Mouse (Mus musculus) hindbrain, embryonic 12.5 days (tissue): ENCODE measurements at regions not wholly inside any gene's neighbourhood (a gene's known extent, or its start where the extent isn't known, plus 50 kb on each side); places are given as distances from the start of the nearest gene placed in this dataset.

ENCODE experiments used
- ATAC-seq: fragments of 200-750 bp; cut with Nextera tagmentation; 2 replicates; pipeline ENCODE4 v1.8.0; 2017; ENCODE audit warnings: moderate TSS enrichment; ENCODE audit not compliant: low FRiP score
- H3K27ac ChIP-seq: fragments of 300-500 bp; sonication (generic); 2 replicates; pipeline ENCODE4 v1.5.1; 2016; ENCODE audit warnings: mild to moderate bottlenecking
- H3K27me3 ChIP-seq: fragments of 300-500 bp; sonication (generic); 2 replicates; pipeline ENCODE4 v1.6.1; 2016; ENCODE audit warnings: mild to moderate bottlenecking
- H3K36me3 ChIP-seq: fragments of 300-500 bp; sonication (generic); 2 replicates; pipeline ENCODE4 v1.6.1; 2016; ENCODE audit warnings: mild to moderate bottlenecking
- H3K4me1 ChIP-seq: fragments of 300-500 bp; sonication (generic); 2 replicates; pipeline ENCODE4 v1.6.1; 2016
- H3K4me2 ChIP-seq: fragments of 300-500 bp; sonication (generic); replicated peaks from 2 replicates; pipeline ENCODE4 v1.6.1; 2016; ENCODE audit warnings: mild to moderate bottlenecking
- H3K4me3 ChIP-seq: fragments of 300-500 bp; sonication (generic); 2 replicates; pipeline ENCODE4 v1.5.1; 2016; ENCODE audit warnings: mild to moderate bottlenecking
- H3K9ac ChIP-seq: fragments of 300-500 bp; sonication (generic); 2 replicates; pipeline ENCODE4 v1.6.1; 2016; ENCODE audit warnings: mild to moderate bottlenecking, moderate library complexity
- H3K9me3 ChIP-seq: fragments of 300-500 bp; sonication (generic); replicated peaks from 2 replicates; pipeline ENCODE4 v1.6.1; 2016; ENCODE audit warnings: mild to moderate bottlenecking
- WGBS: fragments of 180-500 bp; shearing (Covaris S2); methylation state at CpG from one replicate; pipeline ENCODE4 v1.1.7; 2016; 5-methylcytosine and 5-hydroxymethylcytosine counted together

DNA sequence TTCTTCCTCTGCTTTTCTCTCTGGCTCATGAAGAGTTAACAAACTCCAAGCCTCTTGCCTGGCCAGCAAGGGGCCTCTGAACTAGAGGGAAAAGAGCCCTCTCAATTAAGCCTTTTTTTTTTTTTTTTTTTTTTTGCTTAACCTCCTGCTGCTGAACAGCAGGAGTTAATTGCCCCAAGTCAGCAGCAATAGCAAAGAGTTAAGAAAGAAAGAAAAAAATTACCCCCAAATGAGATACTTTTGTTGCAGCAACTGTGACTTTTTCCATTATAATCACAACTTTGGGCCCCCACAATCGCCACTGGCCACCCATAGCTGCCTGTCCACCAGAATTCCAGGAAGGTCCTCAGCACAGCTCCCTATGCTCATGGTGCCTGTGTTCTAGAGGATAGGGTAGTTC is 60.4 kb upstream of the Zmat1 start:
- peaks cover 7% of the 10 kb centered on the region for H3K27me3 ChIP-seq
- H3K4me2 ChIP-seq: no peak overlapping the region
- H3K9ac ChIP-seq: no peak overlapping the region
- H3K36me3 ChIP-seq: no peaks in the 10 kb centered on the region
- no peaks in the 10 kb centered on the region for H3K4me1 ChIP-seq
- WGBS: 10% methylated on average over 1 of the region's 1 CpGs
- H3K9me3 ChIP-seq: no peaks in the 10 kb centered on the region
- no peak for ATAC-seq
- no peak overlapping the region for H3K27ac ChIP-seq
- H3K4me3 ChIP-seq: no peak overlapping the region

DNA sequence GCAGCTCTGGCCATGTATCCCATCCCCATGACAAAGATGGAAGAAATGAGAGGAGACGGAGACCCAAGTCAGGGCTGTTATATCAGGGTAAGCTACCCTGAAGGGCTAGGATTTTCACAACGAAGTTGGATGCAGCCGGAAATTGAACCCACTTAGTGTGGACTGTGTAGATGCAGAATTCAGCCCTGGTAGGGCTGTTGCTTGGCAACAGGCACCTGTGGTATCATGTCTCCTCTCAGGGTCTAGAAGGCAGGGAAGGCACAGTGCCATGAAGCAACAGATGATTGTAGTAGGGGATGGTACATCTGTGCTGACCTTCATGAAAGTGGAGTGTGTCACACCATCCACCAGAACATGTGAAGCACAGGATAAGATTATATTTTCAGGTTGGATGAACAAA is 51.2 kb upstream of the Zmat1 start:
- 80% methylated on average over 3 of the region's 3 CpGs for WGBS
- peaks cover 18% of the 10 kb centered on the region for H3K27me3 ChIP-seq
- ATAC-seq: no peak
- no peaks in the 10 kb centered on the region for H3K9me3 ChIP-seq
- H3K4me3 ChIP-seq: no peak overlapping the region
- H3K9ac ChIP-seq: no peak overlapping the region
- H3K4me2 ChIP-seq: no peak overlapping the region
- H3K27ac ChIP-seq: no peak overlapping the region
- no peaks in the 10 kb centered on the region for H3K36me3 ChIP-seq
- no peaks in the 10 kb centered on the region for H3K4me1 ChIP-seq

DNA sequence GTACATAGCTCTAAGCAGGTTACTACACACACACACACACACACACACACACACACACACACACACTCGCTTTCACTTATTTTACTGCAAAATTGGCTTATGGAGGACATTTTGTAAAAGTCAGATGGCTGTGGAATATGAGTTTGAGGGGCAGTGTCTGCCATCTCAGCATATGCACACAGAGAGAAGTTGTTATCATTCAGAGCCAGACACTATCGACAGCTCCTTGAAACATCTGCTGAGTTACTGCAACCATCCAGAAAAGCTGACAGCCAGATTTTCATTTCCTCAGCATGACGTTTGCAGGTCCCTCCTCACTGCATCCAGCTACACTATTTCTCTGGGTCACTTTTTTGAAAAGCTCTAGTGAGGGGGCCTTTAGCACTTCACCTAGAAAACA is 49.9 kb upstream of the Zmat1 start:
- WGBS: 70% methylated on average over 3 of the region's 3 CpGs
- H3K36me3 ChIP-seq: no peaks in the 10 kb centered on the region
- H3K4me2 ChIP-seq: no peak overlapping the region
- no peak for ATAC-seq
- no peaks in the 10 kb centered on the region for H3K9me3 ChIP-seq
- H3K27ac ChIP-seq: no peak overlapping the region
- no peaks in the 10 kb centered on the region for H3K4me1 ChIP-seq
- H3K9ac ChIP-seq: no peak overlapping the region
- H3K4me3 ChIP-seq: no peak overlapping the region
- peaks cover 17% of the 10 kb centered on the region for H3K27me3 ChIP-seq
